Mouse (Mus musculus) spleen, adult 2 months (tissue): ENCODE measurements around the gene Slc5a5.

Experiments
- CTCF ChIP-seq: fragments of 200-500 bp; IDR thresholded peaks from 2 replicates; pipeline ENCODE4 v1.5.1; 2011; ENCODE audit warnings: mild to moderate bottlenecking, inconsistent platforms; ENCODE audit not compliant: insufficient read depth, insufficient read length, insufficient replicate concordance; ENCODE audit errors: extremely low read depth
- POLR2A ChIP-seq: fragments of 200-500 bp; IDR thresholded peaks from 2 replicates; pipeline ENCODE4 v1.6.1; 2011; ENCODE audit warnings: low read depth, low read length, inconsistent platforms

GRCm38 (mm10) chr8:70913523-70913922, 21.0 kb upstream of the Slc5a5 start:
- TF ChIP-seq POLR2A (no peak), CTCF (no peak)
